21 mouse cellular contexts compared by ENCODE assay signal in the genomic region with DNA sequence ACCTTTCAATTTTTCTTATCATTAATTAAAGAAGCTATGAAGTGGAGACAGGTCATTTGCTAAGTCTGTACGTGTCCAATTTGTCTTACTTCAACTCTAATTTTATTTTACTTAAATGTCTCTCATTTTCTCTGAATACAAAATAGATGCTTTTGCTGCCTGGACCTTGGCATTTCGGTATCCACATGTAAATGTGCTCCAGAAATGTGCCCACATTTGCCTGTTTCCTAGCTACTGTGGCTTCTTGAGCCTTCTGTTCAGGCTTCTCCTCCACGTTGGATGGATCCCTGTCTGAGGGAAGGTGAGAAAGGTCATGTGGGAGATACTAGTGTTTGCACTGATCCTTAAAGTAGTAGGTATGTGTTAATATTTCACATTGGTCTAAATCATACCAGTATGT.
DNase-seq lines count a peak whose midpoint lies in the region; ATAC-seq lines count a peak whose summit lies in the region.
"Had no signal": no experiment of that assay in that cellular context is flagged by ENCODE, and none has a peak within 500 bp of the region (broad histone marks: within the 10 kb centered on the region; RNA-seq: fewer than 3 reads in every experiment).

No protein-coding gene starts in this region.

- H3K9me3 ChIP-seq in kidney, embryonic 16.5 days (ENCODE audit: low read length) = no peaks in the 10 kb centered on the region
- no peaks in the 10 kb centered on the region for H3K9me3 ChIP-seq in midbrain, embryonic 11.5 days (ENCODE audit: control insufficient read depth, low read length)
- no peaks in the 10 kb centered on the region for H3K9me3 ChIP-seq in midbrain, embryonic 13.5 days
- H3K9me3 ChIP-seq: embryonic facial prominence, embryonic 15.5 days; heart, embryonic 15.5 days; hindbrain, embryonic 12.5 days had no signal

- H3K27ac ChIP-seq in kidney, embryonic 16.5 days (ENCODE audit: low read length) = peak overlapping the region; percentile 63; the same call in 1 of the 2 replicates
- H3K27ac ChIP-seq in midbrain, embryonic 11.5 days (ENCODE audit: low read depth, low read length) = no peak overlapping the region
- no peak overlapping the region for H3K27ac ChIP-seq in midbrain, embryonic 13.5 days
- H3K27ac ChIP-seq: embryonic facial prominence, embryonic 15.5 days; gastrocnemius, adult 2 months; hindbrain, embryonic 12.5 days had no signal

- no peak overlapping the region for H3K4me3 ChIP-seq in kidney, embryonic 16.5 days (ENCODE audit: low read length)
- H3K4me3 ChIP-seq in midbrain, embryonic 11.5 days (ENCODE audit: low read depth, low read length) = no peak overlapping the region
- H3K4me3 ChIP-seq in midbrain, embryonic 13.5 days (replicated peaks) = no peak overlapping the region
- H3K4me3 ChIP-seq: embryonic facial prominence, embryonic 15.5 days; erythroblast, embryonic 14.5 days; gastrocnemius, adult 2 months; heart, embryonic 15.5 days; hindbrain, embryonic 12.5 days had no signal

- H3K9ac ChIP-seq in kidney, embryonic 16.5 days (replicated peaks; ENCODE audit: low read length) = no peak overlapping the region
- no peak overlapping the region for H3K9ac ChIP-seq in midbrain, embryonic 11.5 days (ENCODE audit: low read length)
- H3K9ac ChIP-seq in midbrain, embryonic 13.5 days (replicated peaks) = no peak overlapping the region
- H3K9ac ChIP-seq: embryonic facial prominence, embryonic 15.5 days; heart, embryonic 15.5 days; hindbrain, embryonic 12.5 days had no signal

- ATAC-seq in frontal cortex, adult (ENCODE audit: low TSS enrichment) = 0 out of 2 replicates have a peak, but pooled peaks have one; percentile 56
- no peak for ATAC-seq in kidney, embryonic 16.5 days (ENCODE audit: low FRiP score, low TSS enrichment)
- ATAC-seq in midbrain, embryonic 11.5 days (ENCODE audit: low FRiP score) = no peak
- ATAC-seq in midbrain, embryonic 13.5 days = no peak
- ATAC-seq: forebrain, embryonic 16.5 days; hindbrain, embryonic 16.5 days; inflammation-experienced regulatory T-cells, adult 6 months had no signal

- no peak for DNase-seq in frontal cortex, postnatal 36 days (ENCODE audit: low spot score in 2 of 2)
- no peak for DNase-seq in kidney, adult 9 months
- DNase-seq in midbrain, embryonic 11.5 days (ENCODE audit: low spot score, missing footprints) = peak; percentile 71
- DNase-seq: adrenal gland, adult 2 months; adrenal gland, postnatal 25 days; cerebellum, adult 18-20 months; cerebellum, adult 9-11 months; cerebellum, postnatal 36 days; gastrocnemius, adult 2 months; gastrocnemius, postnatal 25 days; heart, postnatal 4 days had no signal

- WGBS in kidney, embryonic 16.5 days = 43% methylated on average over 3 of the region's 3 CpGs
- WGBS in midbrain, embryonic 11.5 days = 69% methylated on average over 3 of the region's 3 CpGs
- WGBS in midbrain, embryonic 13.5 days = 71% methylated on average over 3 of the region's 3 CpGs

- H3K4me1 ChIP-seq in kidney, embryonic 16.5 days (ENCODE audit: insufficient read depth, low read length) = peaks cover 10% of the 10 kb centered on the region; the same call in 1 of the 2 replicates
- peaks cover 3% of the 10 kb centered on the region; the same call in 1 of the 2 replicates for H3K4me1 ChIP-seq in midbrain, embryonic 11.5 days (ENCODE audit: control insufficient read depth, insufficient read depth, low read length)
- peaks cover 6% of the 10 kb centered on the region for H3K4me1 ChIP-seq in midbrain, embryonic 13.5 days (replicated peaks)

- no peaks in the 10 kb centered on the region for H3K36me3 ChIP-seq in kidney, embryonic 16.5 days (ENCODE audit: insufficient read depth, low read length)
- no peaks in the 10 kb centered on the region for H3K36me3 ChIP-seq in midbrain, embryonic 11.5 days (ENCODE audit: control insufficient read depth, insufficient read depth, low read length)
- H3K36me3 ChIP-seq in midbrain, embryonic 13.5 days = no peaks in the 10 kb centered on the region
- H3K36me3 ChIP-seq: embryonic facial prominence, embryonic 15.5 days; heart, embryonic 15.5 days; hindbrain, embryonic 12.5 days had no signal

- H3K27me3 ChIP-seq in kidney, embryonic 16.5 days (ENCODE audit: insufficient read depth, low read length) = no peaks in the 10 kb centered on the region
- no peaks in the 10 kb centered on the region for H3K27me3 ChIP-seq in midbrain, embryonic 11.5 days (ENCODE audit: control insufficient read depth, insufficient read depth, low read length)
- H3K27me3 ChIP-seq in midbrain, embryonic 13.5 days = no peaks in the 10 kb centered on the region
- H3K27me3 ChIP-seq: embryonic facial prominence, embryonic 15.5 days; heart, embryonic 15.5 days; hindbrain, embryonic 12.5 days had no signal

- no peak overlapping the region for H3K4me2 ChIP-seq in kidney, embryonic 16.5 days (replicated peaks; ENCODE audit: low read depth, low read length)
- H3K4me2 ChIP-seq in midbrain, embryonic 11.5 days = no peak overlapping the region
- H3K4me2 ChIP-seq in midbrain, embryonic 13.5 days (replicated peaks) = no peak overlapping the region
- H3K4me2 ChIP-seq: embryonic facial prominence, embryonic 15.5 days; heart, embryonic 15.5 days; hindbrain, embryonic 12.5 days had no signal
